Mouse (Mus musculus): Measurements from ENCODE around the gene Setmar. TPM values are rescaled to one million over a fixed set of nuclear protein-coding genes. Genes with fewer than 3 reads are reported as not detected.

The Setmar gene
- total RNA-seq, 2 experiments from 2014 or later = 3.8 to 4.1 TPM

GRCm38 (mm10) chr6:108107376-108107775 lies 42.5 kb downstream of the Setmar start:
- intact Hi-C loops (cut with DNase I) = no loop called here
- no peak for DNase-seq

DNA sequence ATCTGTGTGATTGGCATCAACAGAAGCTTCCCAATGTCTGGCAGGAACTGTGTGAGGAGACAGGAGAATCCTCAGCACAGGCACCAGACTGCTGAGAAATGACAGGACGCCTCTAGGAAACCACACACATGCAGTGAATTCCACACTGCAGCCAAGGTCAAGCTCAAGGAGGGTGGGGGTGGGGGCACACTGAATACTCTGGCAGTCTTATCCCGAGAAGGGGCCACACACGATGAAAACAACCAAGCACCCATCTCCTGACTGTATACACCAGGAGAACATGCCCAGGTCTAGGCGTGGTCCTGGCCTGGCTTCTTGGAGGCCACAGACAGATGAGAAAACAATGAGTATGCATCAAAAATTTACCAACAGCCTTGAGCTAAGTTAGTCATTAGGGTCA lies 45.5 kb downstream of the Setmar start:
- DNase-seq = no peak
- intact Hi-C loops (cut with DNase I) = no loop called here

GRCm38 (mm10) chr6:108111693-108112092 lies 46.8 kb downstream of the Setmar start:
- intact Hi-C loops (cut with DNase I) = no loop called here
- DNase-seq = no peak

DNA sequence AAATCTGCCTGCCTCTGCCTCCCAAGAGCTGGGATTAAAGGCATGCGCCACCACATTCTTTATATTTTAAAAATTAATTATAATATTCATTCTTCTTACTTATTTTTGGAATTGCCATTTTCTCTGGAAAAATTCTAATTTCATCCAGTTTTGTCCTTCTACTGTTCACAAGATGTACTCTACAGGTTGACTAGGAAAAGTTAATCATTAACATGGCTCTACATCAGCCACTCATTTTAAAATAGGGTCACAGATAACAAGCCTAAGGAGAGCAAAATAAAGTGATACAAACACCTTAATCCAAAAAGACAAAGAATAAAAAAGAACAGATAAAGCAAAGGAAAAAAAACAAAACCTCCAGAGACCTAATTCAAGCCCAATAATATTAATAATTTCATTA lies 50.1 kb downstream of the Setmar start:
- intact Hi-C loops (cut with DNase I) = no loop called here

GRCm38 (mm10) chr6:108117881-108118280 lies 53.0 kb downstream of the Setmar start:
- intact Hi-C loops (cut with DNase I) = no loop called here
- DNase-seq = no peak

More for the DNA sequence above, 50.1 kb downstream of the Setmar start:
- no peak for DNase-seq

DNA sequence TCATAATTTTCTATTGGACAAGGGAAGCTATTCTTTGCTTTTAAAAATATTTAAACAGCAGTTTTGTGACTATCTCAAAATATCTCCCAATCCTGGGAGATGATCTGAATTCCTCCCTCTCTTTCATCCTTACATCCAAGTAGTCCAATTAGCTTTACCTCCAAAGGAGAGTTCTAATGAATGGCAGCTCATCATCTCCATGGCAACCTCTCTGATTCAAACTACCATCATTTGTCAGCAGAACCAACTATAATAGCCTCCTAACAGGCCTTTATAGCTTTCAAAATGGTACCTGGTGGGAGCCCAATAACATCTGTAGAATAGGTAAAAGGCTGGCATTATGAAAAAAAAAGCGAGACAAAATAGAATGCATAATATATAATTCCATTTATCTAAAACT lies 60.6 kb downstream of the Setmar start:
- intact Hi-C loops (cut with DNase I) = no loop called here
- DNase-seq = no peak

DNA sequence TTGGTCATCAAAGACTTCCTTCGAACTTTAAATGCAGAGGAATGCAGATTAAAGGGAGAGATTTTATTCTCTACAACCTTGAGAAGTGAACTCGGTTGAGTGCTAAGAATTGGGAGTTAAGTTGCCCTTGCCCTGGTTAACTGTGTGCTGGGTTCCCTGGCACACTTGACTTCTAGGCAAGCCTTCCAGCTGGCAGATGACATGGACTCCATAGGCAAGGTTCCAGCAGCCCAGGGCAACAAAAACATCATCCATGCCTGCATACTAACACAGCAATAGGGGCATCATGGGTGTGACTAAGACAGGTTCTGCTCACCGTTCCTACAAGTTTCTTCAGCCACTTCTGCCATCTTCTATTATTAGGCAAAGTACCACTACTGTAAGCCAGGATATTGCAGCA lies 61.8 kb downstream of the Setmar start:
- peak in 1 of 2 experiments; percentile 5 for DNase-seq
- intact Hi-C loops (cut with DNase I) = no loop called here

Other genes starting within 250 kb of the Setmar start
- 1 to 10 TPM; 7.6 to 8.4 TPM for gene Sumf1, start 120.5 kb downstream of the Setmar start, total RNA-seq (2021)
- 10 to 100 TPM; 11.8 to 14.8 TPM for gene Itpr1, start 148.1 kb downstream of the Setmar start, total RNA-seq (2021)